Mouse (Mus musculus): ENCODE results near the gene Cacna1g. TPM values are rescaled to one million over a fixed set of nuclear protein-coding genes. Genes with fewer than 3 reads are reported as not detected.

Gene Cacna1g
- polyA plus RNA-seq (2012; ENCODE audit: insufficient read depth, insufficient read length, missing spikeins), result not detected in 2 replicates

GRCm38 (mm10) chr11:94473707-94474543 is at the start of gene Cacna1g:
TSS of gene Cacna1g (minus strand) at chr11:94474198.
- TF ChIP-seq POLR2A (IDR thresholded peaks at IDR 0.05; ENCODE audit: borderline replicate concordance, low read depth, low read length), result no peak
- no peak for TF ChIP-seq CTCF (IDR thresholded peaks at IDR 0.05; ENCODE audit: low read depth, low read length)
- H3K4me3 ChIP-seq (ENCODE audit: insufficient read depth, low read length), result peak within 1 kb of the TSS; percentile 38
- H3K27ac ChIP-seq (ENCODE audit: insufficient read depth, low read depth, low read length), result no peak within 1 kb of the TSS
- H3K4me1 ChIP-seq (ENCODE audit: control insufficient read depth, insufficient read depth, low read length), result 0 out of 2 replicates have a peak, but pooled peaks cover 2% of the 10 kb centered on the region

DNA sequence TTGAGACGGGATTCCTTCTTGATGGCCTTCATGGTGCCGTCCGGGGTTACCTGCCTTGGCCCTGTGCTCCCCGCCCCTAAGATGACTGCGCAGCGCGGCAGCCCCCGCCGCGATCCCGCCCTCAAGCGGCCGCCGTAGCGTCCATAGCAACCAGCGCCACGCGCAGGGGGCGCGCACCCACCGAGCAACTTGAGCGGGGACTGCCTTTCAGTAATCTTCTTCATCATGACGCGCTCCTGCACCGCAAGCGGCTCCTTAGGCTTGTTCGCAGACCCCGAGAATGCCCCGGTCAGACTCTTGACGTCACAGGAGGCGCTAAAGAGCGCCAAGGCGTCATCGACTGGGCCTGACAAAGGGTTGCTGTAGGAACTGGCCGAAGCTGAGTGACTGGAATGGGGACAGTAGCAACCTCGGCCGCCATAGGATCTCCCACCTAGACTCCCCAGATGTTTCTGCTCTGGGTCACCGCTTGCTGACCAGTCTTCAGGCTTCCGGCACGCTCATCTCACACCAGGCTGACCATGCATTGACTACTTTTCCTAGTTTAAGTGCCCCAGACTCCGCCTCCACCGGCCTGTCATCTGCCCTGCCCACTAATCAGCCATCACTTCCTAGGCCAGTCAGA is 47.3 kb upstream of the Cacna1g start, which contains the start of gene Mycbpap:
TSS of gene Mycbpap (minus strand) at position 524 of the 625 bp plus-strand sequence.
- TF ChIP-seq CTCF (IDR thresholded peaks at IDR 0.05; ENCODE audit: low read depth, low read length), result no peak
- no peak for TF ChIP-seq POLR2A (IDR thresholded peaks at IDR 0.05; ENCODE audit: borderline replicate concordance, low read depth, low read length)
- peak within 1 kb of the TSS; percentile 61 for H3K4me3 ChIP-seq (ENCODE audit: insufficient read depth, low read length)

DNA sequence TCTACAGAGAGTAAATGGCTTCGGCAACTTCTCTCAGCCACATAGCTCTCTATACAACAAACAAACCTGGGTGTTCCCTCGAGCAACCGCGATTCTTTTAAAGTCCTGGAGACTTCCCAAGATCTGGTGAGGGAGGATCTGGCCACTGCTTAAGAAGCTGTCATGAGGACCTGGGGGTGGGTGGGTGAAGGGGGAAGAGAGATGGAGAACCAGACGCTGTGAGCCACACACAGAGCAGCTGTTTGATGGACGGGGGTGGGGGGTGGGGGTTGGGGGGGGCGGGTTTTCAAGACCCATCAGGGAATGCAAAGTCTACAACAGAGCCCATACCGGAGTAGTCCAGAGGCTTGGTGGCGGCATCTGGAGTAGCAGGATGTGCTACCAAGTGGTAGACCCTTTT is 39.5 kb upstream of the Cacna1g start:
- no peak for TF ChIP-seq CTCF (IDR thresholded peaks at IDR 0.05; ENCODE audit: low read depth, low read length)
- TF ChIP-seq POLR2A (IDR thresholded peaks at IDR 0.05; ENCODE audit: borderline replicate concordance, low read depth, low read length), result no peak
- H3K4me1 ChIP-seq (ENCODE audit: control insufficient read depth, insufficient read depth, low read length), result no peaks in the 10 kb centered on the region; the same call in 1 of the 2 replicates
- no peak overlapping the region for H3K4me3 ChIP-seq (ENCODE audit: insufficient read depth, low read length)
- H3K27ac ChIP-seq (ENCODE audit: insufficient read depth, low read depth, low read length), result no peak overlapping the region

More for the DNA sequence above, 47.3 kb upstream of the Cacna1g start, which contains the start of gene Mycbpap:
- H3K27ac ChIP-seq (ENCODE audit: insufficient read depth, low read depth, low read length), result no peak within 1 kb of the TSS
- H3K4me1 ChIP-seq (ENCODE audit: control insufficient read depth, insufficient read depth, low read length), result peaks cover 5% of the 10 kb centered on the region; the same call in 1 of the 2 replicates

DNA sequence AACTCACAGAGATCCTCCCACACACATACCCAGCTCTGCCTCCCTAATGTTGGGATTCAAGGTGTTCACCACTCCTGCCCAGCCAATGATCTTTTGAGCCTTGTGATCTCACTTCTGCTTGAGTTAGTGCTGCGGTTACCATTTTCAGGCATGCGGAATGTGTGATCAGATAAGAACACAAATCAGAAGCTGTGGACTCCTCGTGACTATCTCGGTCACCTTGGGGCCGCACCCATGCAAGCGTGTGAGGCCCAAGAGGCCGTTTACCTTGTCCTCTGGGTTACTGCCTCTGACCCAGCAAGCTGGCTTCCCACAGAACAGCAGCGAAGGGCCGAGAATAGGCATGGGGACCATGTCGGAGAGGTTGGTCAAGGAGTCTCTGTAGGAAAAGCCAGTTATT is 35.0 kb upstream of the Cacna1g start:
- TF ChIP-seq CTCF (IDR thresholded peaks at IDR 0.05; ENCODE audit: low read depth, low read length) (no peak), POLR2A (IDR thresholded peaks at IDR 0.05; ENCODE audit: borderline replicate concordance, low read depth, low read length) (no peak)
- Histone ChIP-seq H3K27ac (ENCODE audit: insufficient read depth, low read depth, low read length) (no peak overlapping the region), H3K4me3 (ENCODE audit: insufficient read depth, low read length) (no peak overlapping the region), H3K4me1 (ENCODE audit: control insufficient read depth, insufficient read depth, low read length) (peaks cover 6% of the 10 kb centered on the region)

- H3K4me1 ChIP-seq (ENCODE audit: control insufficient read depth, insufficient read depth, low read length), result peaks cover 6% of the 10 kb centered on the region
- no peak overlapping the region for H3K4me3 ChIP-seq (ENCODE audit: insufficient read depth, low read length)
- no peak overlapping the region for H3K27ac ChIP-seq (ENCODE audit: insufficient read depth, low read depth, low read length)
- TF ChIP-seq CTCF (IDR thresholded peaks at IDR 0.05; ENCODE audit: low read depth, low read length), result no peak
- TF ChIP-seq POLR2A (IDR thresholded peaks at IDR 0.05; ENCODE audit: borderline replicate concordance, low read depth, low read length), result no peak
These were observed 27.5 kb upstream of the Cacna1g start for GRCm38 (mm10) chr11:94501482-94501881.

DNA sequence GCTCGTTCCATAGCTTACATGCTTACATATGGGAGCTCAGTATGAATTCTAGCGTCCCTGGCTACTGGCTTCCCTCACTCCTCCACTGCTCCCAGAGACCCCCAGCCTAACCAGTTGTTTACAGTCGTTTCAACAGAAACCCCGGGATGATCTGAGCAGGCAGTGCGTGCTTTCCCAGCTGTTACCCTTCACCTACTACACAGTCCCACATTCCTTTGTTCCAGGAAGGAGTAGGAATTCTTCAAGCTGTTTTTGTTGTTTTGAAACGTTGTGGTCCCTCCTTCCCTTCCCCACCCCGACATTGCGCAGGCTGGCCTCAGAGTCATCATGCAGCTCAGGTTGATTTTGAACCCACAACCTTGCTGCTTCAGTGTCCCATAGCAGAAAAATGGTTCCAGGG is 26.4 kb upstream of the Cacna1g start:
- H3K4me1 ChIP-seq (ENCODE audit: control insufficient read depth, insufficient read depth, low read length), result no peaks in the 10 kb centered on the region; the same call in 1 of the 2 replicates
- no peak overlapping the region for H3K27ac ChIP-seq (ENCODE audit: insufficient read depth, low read depth, low read length)
- H3K4me3 ChIP-seq (ENCODE audit: insufficient read depth, low read length), result no peak overlapping the region
- TF ChIP-seq POLR2A (IDR thresholded peaks at IDR 0.05; ENCODE audit: borderline replicate concordance, low read depth, low read length) (no peak), CTCF (IDR thresholded peaks at IDR 0.05; ENCODE audit: low read depth, low read length) (no peak)

DNA sequence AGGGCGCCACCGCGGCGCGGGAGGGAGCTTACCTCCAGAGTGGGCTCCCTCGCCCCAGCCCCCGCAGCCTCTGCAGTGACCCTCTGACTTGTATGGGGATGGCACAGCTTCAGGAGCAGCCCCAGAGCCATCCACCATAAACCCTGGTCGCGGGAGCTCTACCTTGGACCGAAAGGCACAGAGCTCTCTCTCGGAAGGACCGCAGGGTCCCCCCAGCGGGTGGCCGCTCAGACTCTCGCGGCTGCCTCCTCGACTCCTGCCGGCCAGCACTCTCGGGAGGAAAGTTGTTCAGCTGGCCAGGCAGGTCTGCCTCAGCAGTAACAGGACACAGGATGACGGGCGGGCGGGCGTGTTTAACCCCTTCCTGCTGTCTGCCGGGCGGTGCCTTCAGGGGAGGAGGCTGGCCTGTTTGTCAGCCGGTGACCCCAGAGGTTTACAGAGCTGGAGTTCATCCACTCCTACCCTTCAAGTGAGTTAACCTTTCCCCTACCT is 25.7 kb upstream of the Cacna1g start, which contains the start of gene Epn3:
TSS of gene Epn3 (minus strand) at position 314 of the 492 bp plus-strand sequence.
- Histone ChIP-seq H3K4me1 (ENCODE audit: control insufficient read depth, insufficient read depth, low read length) (no peaks in the 10 kb centered on the region), H3K27ac (ENCODE audit: insufficient read depth, low read depth, low read length) (no peak within 1 kb of the TSS), H3K4me3 (ENCODE audit: insufficient read depth, low read length) (no peak within 1 kb of the TSS)
- TF ChIP-seq CTCF (IDR thresholded peaks at IDR 0.05; ENCODE audit: low read depth, low read length) (no peak), POLR2A (IDR thresholded peaks at IDR 0.05; ENCODE audit: borderline replicate concordance, low read depth, low read length) (no peak)

GRCm38 (mm10) chr11:94499035-94499434 is 25.0 kb upstream of the Cacna1g start:
- TF ChIP-seq CTCF (IDR thresholded peaks at IDR 0.05; ENCODE audit: low read depth, low read length), result no peak
- TF ChIP-seq POLR2A (IDR thresholded peaks at IDR 0.05; ENCODE audit: borderline replicate concordance, low read depth, low read length), result no peak
- no peak overlapping the region for H3K27ac ChIP-seq (ENCODE audit: insufficient read depth, low read depth, low read length)
- H3K4me3 ChIP-seq (ENCODE audit: insufficient read depth, low read length), result no peak overlapping the region
- no peaks in the 10 kb centered on the region for H3K4me1 ChIP-seq (ENCODE audit: control insufficient read depth, insufficient read depth, low read length)

- no peaks in the 10 kb centered on the region for H3K4me1 ChIP-seq (ENCODE audit: control insufficient read depth, insufficient read depth, low read length)
- TF ChIP-seq POLR2A (IDR thresholded peaks at IDR 0.05; ENCODE audit: borderline replicate concordance, low read depth, low read length) (no peak), CTCF (IDR thresholded peaks at IDR 0.05; ENCODE audit: low read depth, low read length) (no peak)
- no peak overlapping the region for H3K27ac ChIP-seq (ENCODE audit: insufficient read depth, low read depth, low read length)
- H3K4me3 ChIP-seq (ENCODE audit: insufficient read depth, low read length), result no peak overlapping the region
These were observed 24.3 kb upstream of the Cacna1g start for GRCm38 (mm10) chr11:94498093-94498996.

Measured in bone marrow macrophage, adult 2 months (primary cell).